Mouse (Mus musculus) ovary, postnatal 14 days (tissue): ENCODE results near the gene Gm5431.

Source experiments
- DNase-seq: peaks from one replicate; pipeline ENCODE4 v3.0.0; 2022; ENCODE audit warnings: low spot score

The Gm5431 gene

GRCm38 (mm10) chr11:48838879-48839680 lies 62.9 kb downstream of the Gm5431 start:
- DNase-seq: no peak

- no peak for DNase-seq
Observed at GRCm38 (mm10) chr11:48838181-48838797, 63.7 kb downstream of the Gm5431 start.
